Mouse (Mus musculus) lung, adult 2 months (tissue): Measurements from ENCODE around the gene Nrm.

Experiments
- CTCF ChIP-seq: fragments of 200-500 bp; IDR thresholded peaks from 2 replicates; pipeline ENCODE4 v1.5.1; 2011; ENCODE audit warnings: mild to moderate bottlenecking, low read length, control low read depth; ENCODE audit not compliant: insufficient read depth
- POLR2A ChIP-seq: fragments of 200-500 bp; IDR thresholded peaks from 2 replicates; pipeline ENCODE4 v1.6.1; 2011; ENCODE audit warnings: low read depth, mild to moderate bottlenecking, control low read depth, low read length, borderline replicate concordance; ENCODE audit errors: extremely low read depth

DNA sequence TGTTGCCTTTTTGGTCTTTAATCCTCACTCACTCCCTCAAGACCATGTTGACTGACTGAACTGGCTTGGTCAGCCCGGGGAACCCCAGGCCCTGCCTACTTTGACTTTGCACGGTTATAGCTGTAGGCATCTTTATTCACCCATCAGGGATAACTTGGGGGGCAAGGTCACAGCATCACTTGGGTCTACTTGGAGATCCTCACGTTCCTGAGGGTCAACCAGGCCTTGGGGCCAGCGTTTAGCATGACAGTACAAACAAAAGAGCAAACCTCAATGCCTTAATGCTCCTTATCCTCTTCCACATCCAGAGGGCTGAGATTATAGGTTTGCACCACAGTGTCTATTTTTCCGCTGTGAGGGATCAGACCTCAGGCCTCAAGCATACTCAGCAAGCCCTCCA, 48.8 kb upstream of the Nrm start:
- TF ChIP-seq CTCF = no peak
- no peak for TF ChIP-seq POLR2A
